Mouse (Mus musculus): ENCODE data around the gene Selplg. TPM values are rescaled to one million over a fixed set of nuclear protein-coding genes. Genes with fewer than 3 reads are reported as not detected.

Selplg gene
- polyA plus RNA-seq, 1 experiment from 2014 or later, result 18.9 TPM

- 52% methylated on average over 9 of the region's 9 CpGs for WGBS (ENCODE audit: insufficient replicate concordance)
- Histone ChIP-seq H3K9ac (replicated peaks) (no peak overlapping the region), H3K4me2 (ENCODE audit: low read depth, low read length) (no peak overlapping the region), H3K4me3 (ENCODE audit: low read depth, low read length) (no peak overlapping the region), H3K27ac (ENCODE audit: low read depth) (no peak overlapping the region), H3K27me3 (ENCODE audit: insufficient read depth, low read length) (no peaks in the 10 kb centered on the region), H3K4me1 (ENCODE audit: insufficient read depth) (peaks cover 16% of the 10 kb centered on the region), H3K9me3 (ENCODE audit: low read length) (no peaks in the 10 kb centered on the region), H3K36me3 (replicated peaks; ENCODE audit: insufficient read depth, low read length) (no peaks in the 10 kb centered on the region)
- ATAC-seq, result no peak
- TF ChIP-seq EP300 (IDR thresholded peaks at IDR 0.05; ENCODE audit: low read depth) (no peak), CTCF (IDR thresholded peaks at IDR 0.05; ENCODE audit: low read depth) (no peak)
- no peak for DNase-seq
These were observed 33.9 kb downstream of the Selplg start for GRCm38 (mm10) chr5:113798525-113798924.

DNA sequence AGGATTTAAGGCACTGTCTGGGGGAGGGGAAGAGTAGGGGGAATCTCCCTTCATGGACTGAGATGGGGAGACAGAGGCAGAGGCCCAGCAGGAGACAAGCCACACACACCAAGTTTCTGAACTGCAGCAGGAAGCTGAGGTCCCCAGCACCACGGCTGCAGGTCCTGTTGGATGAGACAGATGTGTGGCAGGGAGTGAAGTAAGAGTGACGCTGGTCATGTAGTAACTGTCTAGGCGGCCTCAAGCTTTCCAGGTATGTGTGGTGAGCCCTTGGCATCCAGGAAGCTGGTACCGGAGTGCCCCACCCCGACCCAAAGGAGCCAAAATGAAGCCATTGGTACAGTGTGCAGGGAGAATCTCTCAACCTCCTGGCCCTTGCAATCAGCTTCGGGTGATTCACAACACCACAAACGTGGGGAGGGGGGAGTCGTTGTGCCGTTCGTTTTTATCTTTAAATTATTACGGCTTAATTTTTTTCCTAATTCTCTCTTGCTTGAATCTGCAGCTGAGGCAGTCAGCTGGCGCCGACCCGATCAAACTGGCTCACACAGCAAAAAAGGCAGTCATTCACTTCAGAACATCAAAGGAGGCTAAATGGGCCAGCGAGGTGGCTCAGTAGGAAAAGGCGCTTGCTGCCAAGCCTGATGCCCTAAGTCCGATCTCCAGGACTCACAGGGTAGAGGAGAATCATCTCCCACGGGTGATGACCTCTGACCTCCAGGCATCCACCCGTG is 35.1 kb downstream of the Selplg start:
- Histone ChIP-seq H3K9ac (replicated peaks) (no peak overlapping the region), H3K4me3 (ENCODE audit: low read depth, low read length) (no peak overlapping the region), H3K36me3 (replicated peaks; ENCODE audit: insufficient read depth, low read length) (no peaks in the 10 kb centered on the region), H3K27ac (ENCODE audit: low read depth) (0 out of 2 replicates have a peak overlapping the region, but pooled peaks have one; percentile 30), H3K9me3 (ENCODE audit: low read length) (no peaks in the 10 kb centered on the region), H3K4me2 (ENCODE audit: low read depth, low read length) (peak overlapping the region; percentile 18; the same call in 1 of the 2 replicates), H3K27me3 (ENCODE audit: insufficient read depth, low read length) (no peaks in the 10 kb centered on the region), H3K4me1 (ENCODE audit: insufficient read depth) (peaks cover 15% of the 10 kb centered on the region)
- 31% methylated on average over 19 of the region's 19 CpGs for WGBS (ENCODE audit: insufficient replicate concordance)
- no peak for TF ChIP-seq EP300 (IDR thresholded peaks at IDR 0.05; ENCODE audit: low read depth)
- no peak for TF ChIP-seq CTCF (IDR thresholded peaks at IDR 0.05; ENCODE audit: low read depth)
- 0 out of 2 replicates have a peak, but pooled peaks have one; percentile 16 for ATAC-seq
- DNase-seq, result no peak

GRCm38 (mm10) chr5:113796401-113797148 is 35.9 kb downstream of the Selplg start:
- Histone ChIP-seq H3K4me1 (ENCODE audit: insufficient read depth) (peaks cover 17% of the 10 kb centered on the region), H3K27ac (ENCODE audit: low read depth) (peak overlapping the region; percentile 30; the same call in 1 of the 2 replicates), H3K4me2 (ENCODE audit: low read depth, low read length) (peak overlapping the region; percentile 18), H3K9ac (replicated peaks) (no peak overlapping the region), H3K36me3 (replicated peaks; ENCODE audit: insufficient read depth, low read length) (no peaks in the 10 kb centered on the region), H3K4me3 (ENCODE audit: low read depth, low read length) (no peak overlapping the region), H3K27me3 (ENCODE audit: insufficient read depth, low read length) (no peaks in the 10 kb centered on the region), H3K9me3 (ENCODE audit: low read length) (no peaks in the 10 kb centered on the region)
- DNase-seq (peak; percentile 46), ATAC-seq (peak; percentile 24; the same call in 1 of the 2 replicates)
- WGBS (ENCODE audit: insufficient replicate concordance), result 4% methylated on average over 13 of the region's 13 CpGs
- no peak for TF ChIP-seq CTCF (IDR thresholded peaks at IDR 0.05; ENCODE audit: low read depth)
- TF ChIP-seq EP300 (IDR thresholded peaks at IDR 0.05; ENCODE audit: low read depth), result no peak

- no peak overlapping the region; the same call in 1 of the 2 replicates for H3K4me2 ChIP-seq (ENCODE audit: low read depth, low read length)
- DNase-seq (no peak), ATAC-seq (peak; percentile 54; the same call in 1 of the 2 replicates)
- TF ChIP-seq CTCF (IDR thresholded peaks at IDR 0.05; ENCODE audit: low read depth), result no peak
- no peak for TF ChIP-seq EP300 (IDR thresholded peaks at IDR 0.05; ENCODE audit: low read depth)
- no peak overlapping the region for H3K9ac ChIP-seq (replicated peaks)
- H3K9me3 ChIP-seq (ENCODE audit: low read length), result no peaks in the 10 kb centered on the region
- 59% methylated on average over 16 of the region's 16 CpGs for WGBS (ENCODE audit: insufficient replicate concordance)
- H3K36me3 ChIP-seq (replicated peaks; ENCODE audit: insufficient read depth, low read length), result no peaks in the 10 kb centered on the region
- H3K4me3 ChIP-seq (ENCODE audit: low read depth, low read length), result no peak overlapping the region
- no peak overlapping the region for H3K27ac ChIP-seq (ENCODE audit: low read depth)
- peaks cover 29% of the 10 kb centered on the region for H3K4me1 ChIP-seq (ENCODE audit: insufficient read depth)
- H3K27me3 ChIP-seq (ENCODE audit: insufficient read depth, low read length), result no peaks in the 10 kb centered on the region
These were observed 41.0 kb downstream of the Selplg start for GRCm38 (mm10) chr5:113791197-113792095.

- peaks cover 24% of the 10 kb centered on the region for H3K4me1 ChIP-seq (ENCODE audit: insufficient read depth)
- TF ChIP-seq CTCF (IDR thresholded peaks at IDR 0.05; ENCODE audit: low read depth), result no peak
- no peak for TF ChIP-seq EP300 (IDR thresholded peaks at IDR 0.05; ENCODE audit: low read depth)
- no peak overlapping the region; the same call in 1 of the 2 replicates for H3K4me2 ChIP-seq (ENCODE audit: low read depth, low read length)
- H3K36me3 ChIP-seq (replicated peaks; ENCODE audit: insufficient read depth, low read length), result no peaks in the 10 kb centered on the region
- ATAC-seq, result peak; percentile 83
- no peaks in the 10 kb centered on the region for H3K27me3 ChIP-seq (ENCODE audit: insufficient read depth, low read length)
- peak overlapping the region; percentile 29; the same call in 1 of the 2 replicates for H3K27ac ChIP-seq (ENCODE audit: low read depth)
- H3K9ac ChIP-seq (replicated peaks), result no peak overlapping the region
- no peaks in the 10 kb centered on the region for H3K9me3 ChIP-seq (ENCODE audit: low read length)
- no peak for DNase-seq
- WGBS (ENCODE audit: insufficient replicate concordance), result 25% methylated on average over 11 of the region's 11 CpGs
- H3K4me3 ChIP-seq (ENCODE audit: low read depth, low read length), result no peak overlapping the region
These were observed 41.8 kb downstream of the Selplg start for GRCm38 (mm10) chr5:113790453-113791196.

Data from liver, postnatal 0 days (tissue).